Mouse (Mus musculus) cerebellum, postnatal 36 days (tissue): ENCODE results near the gene Mast3.

ENCODE experiments used
- DNase-seq, 2 experiments: peaks; one replicate each; pipeline ENCODE4 v3.0.0; 2021 to 2022; ENCODE audit warnings: mixed read lengths in 2 of 2

The Mast3 gene

GRCm38 (mm10) chr8:70775851-70776495 lies 28.9 kb downstream of the Mast3 start:
- no peak for DNase-seq

DNA sequence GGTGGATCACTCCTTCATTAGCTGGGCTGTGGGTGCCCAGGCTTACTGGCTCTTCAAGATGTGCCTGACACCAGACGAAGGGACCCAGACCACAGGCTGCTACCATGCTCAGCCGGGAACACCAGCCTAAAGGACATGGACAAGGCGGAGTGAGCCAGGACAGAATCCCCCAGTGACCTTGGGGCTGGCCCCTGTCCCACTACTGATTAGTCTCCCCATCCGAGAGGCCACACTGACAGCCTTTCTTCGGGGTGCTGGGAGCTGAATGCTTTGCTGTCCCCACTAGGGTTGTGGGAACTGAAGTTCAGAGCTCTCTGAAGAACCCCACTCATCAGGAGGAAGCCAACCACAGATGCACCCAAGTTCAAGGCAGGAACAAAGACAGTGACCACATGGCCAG lies 29.6 kb downstream of the Mast3 start:
- DNase-seq = peak in 1 of 2 experiments; percentile 33

DNA sequence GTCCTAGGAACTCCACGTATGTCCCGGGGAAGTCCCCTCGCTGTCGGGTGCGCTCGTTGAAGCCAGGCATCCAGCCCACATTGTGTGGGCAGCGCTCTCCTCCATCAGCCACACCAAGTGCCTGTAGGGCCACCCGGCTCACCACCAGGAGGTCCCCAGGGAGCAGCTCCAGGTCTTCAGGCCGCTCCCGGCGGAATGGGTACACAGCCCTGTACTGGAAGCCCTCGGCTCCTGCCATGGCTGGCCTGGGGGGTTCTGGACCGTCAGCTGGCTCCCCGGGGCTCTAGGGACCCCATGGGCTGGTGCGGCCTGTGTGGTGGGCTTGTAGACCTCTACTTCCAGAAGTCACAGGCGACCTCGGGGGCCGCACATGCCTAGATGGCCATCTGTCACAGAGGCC lies 30.1 kb downstream of the Mast3 start:
- peak in 1 of 2 experiments; percentile 34 for DNase-seq

GRCm38 (mm10) chr8:70773833-70774232 lies 31.0 kb downstream of the Mast3 start:
- DNase-seq = peak; percentile 72 to 81

GRCm38 (mm10) chr8:70773410-70773809 lies 31.4 kb downstream of the Mast3 start:
- DNase-seq = peak; percentile 70 to 77

GRCm38 (mm10) chr8:70772890-70773289 lies 32.0 kb downstream of the Mast3 start:
- no peak for DNase-seq

DNA sequence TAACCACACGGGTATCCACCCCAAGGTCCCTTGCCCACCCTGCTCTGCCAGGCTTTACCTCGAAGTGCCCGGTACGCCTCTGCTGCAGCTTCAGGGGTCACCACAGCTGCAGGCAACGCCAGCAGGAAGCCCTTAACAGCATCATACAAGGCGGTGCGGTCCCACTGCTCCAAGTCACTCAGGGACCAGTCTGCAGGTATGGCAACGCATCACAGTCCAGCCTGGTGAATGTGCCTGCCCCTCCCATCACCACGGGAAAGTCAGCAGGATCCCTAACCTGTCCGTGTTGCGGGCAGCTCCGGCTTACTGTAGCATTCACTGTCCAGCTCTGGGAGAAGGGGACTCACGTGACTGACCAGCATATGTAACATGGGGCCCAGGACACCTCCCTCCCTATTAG lies 32.8 kb downstream of the Mast3 start:
- no peak for DNase-seq

DNA sequence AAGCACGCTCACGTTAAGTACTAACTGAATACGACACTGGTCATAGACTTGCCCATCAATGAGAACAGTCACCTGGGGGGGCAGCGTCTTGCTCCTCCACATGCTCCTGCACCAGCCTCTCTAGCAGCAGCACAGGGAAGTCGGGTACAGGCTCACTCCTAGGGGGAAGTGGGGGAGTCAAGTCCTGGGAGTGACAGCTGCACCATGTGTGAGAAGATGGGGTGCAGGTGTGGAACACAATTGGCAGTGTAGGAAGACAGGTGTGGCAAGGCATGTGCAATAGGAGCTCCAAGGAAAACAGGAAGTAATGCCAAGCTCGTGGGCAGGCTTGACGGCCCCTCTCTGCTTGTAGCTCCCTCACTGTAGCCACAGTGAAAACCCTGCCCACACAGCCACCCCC lies 33.6 kb downstream of the Mast3 start:
- DNase-seq = no peak

GRCm38 (mm10) chr8:70770748-70771147 lies 34.1 kb downstream of the Mast3 start:
- no peak for DNase-seq

- no peak for DNase-seq
These were observed 35.0 kb downstream of the Mast3 start for GRCm38 (mm10) chr8:70769858-70770257.

DNA sequence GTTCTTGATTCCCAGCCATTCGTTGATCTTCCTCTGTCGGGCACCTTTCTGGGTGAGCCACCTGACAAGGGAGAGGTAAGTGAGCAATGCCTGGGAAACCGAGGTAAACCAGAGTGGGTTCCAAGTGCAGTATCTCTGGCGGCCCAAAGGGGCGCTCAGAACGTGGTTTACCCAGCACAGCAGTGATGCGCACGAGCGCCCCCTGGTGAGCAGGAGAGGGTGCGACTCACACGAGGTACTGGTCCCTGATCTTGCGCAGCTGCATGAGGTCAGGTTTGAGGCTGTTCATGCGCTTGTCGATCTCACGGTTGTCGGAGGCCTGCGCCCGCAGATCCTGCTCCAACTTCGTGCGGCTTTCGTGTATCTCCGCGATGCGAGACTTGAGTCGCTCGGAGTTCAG lies 35.5 kb downstream of the Mast3 start:
- DNase-seq = peak; percentile 95 to 98

DNA sequence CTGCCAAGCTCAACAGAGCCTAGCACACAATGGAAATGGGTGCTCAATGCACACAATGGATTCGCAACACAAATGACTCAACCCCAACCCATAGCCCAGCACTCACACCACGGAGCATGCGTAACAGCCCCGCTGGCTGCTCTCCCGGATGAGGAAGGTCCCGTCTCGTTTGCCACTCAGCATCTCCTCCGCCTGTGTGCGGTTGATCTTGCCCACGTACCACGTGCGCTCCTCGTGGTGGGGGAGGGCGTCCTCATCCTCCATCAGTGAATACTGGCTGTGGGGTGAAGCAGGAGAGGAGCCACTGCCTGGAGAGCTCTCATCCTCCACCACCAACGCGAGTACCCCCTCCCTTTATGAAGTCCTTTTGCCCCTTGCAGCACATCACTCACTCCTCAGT lies 35.9 kb downstream of the Mast3 start:
- peak in 1 of 2 experiments; percentile 26 for DNase-seq

GRCm38 (mm10) chr8:70768231-70768776 lies 36.5 kb downstream of the Mast3 start:
- DNase-seq = peak in 1 of 2 experiments; percentile 28

DNA sequence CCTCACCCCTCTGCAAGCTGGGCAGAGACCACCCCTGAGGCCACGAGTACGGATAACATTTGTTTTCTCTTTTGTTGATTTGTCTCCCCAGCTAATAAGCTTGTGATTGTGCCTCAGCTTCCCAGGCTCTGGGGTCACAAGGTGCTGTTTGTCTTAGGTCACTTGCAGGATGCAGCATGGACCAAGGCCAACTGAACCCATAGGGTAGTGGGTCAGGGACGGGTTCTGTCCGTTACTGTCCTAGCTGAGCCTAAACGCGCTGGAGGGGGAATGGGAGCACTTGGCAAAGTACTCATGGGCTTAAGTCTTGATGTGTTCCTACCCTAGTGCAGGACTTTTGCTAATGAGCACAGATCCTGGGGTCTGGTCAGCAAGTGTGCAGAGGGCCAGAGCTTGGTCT lies 37.4 kb downstream of the Mast3 start:
- no peak for DNase-seq

- DNase-seq = peak in 1 of 2 experiments; percentile 62
These were observed 38.0 kb downstream of the Mast3 start for GRCm38 (mm10) chr8:70766571-70767440.

DNA sequence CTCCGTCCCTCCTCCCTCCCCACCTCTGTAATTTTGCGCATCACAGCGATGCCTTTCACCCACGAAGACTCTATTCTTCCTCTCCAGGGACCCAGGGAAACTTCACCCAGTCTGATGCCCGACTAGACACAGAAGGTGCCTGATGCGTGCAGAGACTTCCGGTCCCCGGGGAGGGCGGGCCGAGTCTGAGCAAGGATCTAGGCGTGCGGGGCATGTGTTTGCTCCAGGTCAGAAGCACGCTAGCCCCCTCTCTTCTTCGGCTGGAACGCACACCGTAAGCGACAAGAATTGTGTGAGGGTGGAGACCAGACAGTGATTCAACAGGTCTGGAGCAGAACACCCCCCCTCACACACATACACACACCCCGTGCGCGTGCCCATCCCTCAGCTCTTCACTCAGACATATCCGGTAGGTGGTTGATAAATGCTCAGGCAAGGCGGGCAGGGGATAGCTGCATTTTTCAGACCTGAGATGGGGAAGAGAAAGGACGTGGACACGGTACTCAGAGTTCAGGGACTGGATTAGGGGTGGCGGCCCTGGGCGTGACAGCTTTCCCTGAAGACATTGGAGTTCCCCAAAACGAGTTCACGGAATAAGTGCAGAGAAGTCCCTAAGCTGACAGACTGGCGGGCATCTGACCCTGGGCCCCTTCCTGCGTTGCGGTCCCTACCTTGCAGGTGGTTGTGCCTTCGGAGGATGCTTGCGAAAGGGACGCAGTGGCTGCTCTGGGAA lies 38.9 kb downstream of the Mast3 start:
- DNase-seq = no peak

DNA sequence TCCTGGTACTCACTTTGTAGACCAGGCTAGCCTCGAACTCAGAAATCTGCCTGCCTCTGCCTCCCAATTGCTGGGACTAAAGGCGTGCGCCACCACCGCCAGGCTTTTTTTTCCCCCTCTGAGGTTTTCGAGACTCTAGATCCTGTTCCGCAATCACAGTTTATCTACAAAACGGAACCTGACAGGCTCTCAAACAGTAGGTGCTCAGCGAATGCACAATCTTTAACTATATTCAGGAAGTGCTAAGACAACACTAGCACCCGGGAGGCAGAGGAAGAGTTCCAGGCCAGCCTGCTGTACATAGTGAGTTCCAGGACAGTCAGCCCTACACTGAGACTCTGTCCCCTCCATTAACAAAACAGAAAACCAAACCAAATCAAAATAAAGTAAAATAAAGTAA lies 39.5 kb downstream of the Mast3 start:
- no peak for DNase-seq

DNA sequence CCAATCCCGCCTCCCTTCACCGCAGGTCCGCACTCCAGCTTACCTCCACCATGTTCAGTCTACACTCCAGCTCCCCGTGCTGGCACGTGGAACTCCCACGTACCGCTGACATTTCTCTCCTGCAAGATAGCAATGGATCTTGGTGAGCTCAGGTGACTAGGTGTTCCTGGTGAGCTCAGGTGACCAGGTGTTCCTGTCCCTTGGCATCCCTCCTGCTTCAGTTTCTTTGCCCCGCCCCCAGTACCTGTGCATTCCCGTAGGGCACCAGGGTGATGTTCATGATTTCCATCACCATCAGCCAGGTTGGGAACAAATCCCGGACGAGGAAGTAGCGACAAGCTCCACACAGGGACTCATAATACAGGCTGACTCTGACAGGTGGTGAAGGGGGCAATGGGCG lies 40.2 kb downstream of the Mast3 start:
- no peak for DNase-seq

- no peak for DNase-seq
These were observed 40.8 kb downstream of the Mast3 start for GRCm38 (mm10) chr8:70764026-70764425.

- DNase-seq = peak; percentile 73 to 74
These were observed 41.5 kb downstream of the Mast3 start for GRCm38 (mm10) chr8:70763354-70763753.

- DNase-seq = no peak
These were observed 42.7 kb downstream of the Mast3 start for GRCm38 (mm10) chr8:70762118-70762517.

DNA sequence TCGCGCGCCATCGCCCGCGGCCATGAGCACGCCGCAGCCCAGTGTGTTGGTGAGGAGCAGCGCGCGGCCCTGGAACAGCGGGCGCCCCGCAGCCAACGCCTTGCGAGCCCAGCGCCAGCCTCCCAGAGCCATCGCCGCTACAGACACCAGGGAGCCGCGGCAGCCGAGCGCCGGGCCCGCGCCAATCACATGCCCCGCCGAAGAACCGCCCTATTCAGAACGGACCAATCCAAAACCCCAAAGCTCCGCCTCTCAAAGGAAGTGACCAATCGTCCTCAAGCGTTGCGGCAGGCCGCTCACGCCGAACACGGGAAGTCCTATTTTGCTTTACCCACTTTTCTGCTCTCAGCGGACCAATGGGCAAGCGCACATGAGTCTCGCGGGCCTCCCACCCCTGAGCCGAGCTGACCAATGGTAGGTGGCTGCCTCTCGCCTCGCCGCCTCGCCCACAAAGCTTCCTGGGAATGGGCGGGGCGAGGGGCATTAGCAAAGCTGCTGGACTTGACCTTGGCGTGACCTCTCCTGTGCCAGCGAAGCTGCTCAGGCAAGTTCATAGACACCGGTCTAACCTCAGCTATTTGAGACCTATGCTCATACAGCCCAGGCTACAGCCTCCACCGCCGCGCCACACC lies 44.0 kb downstream of the Mast3 start, which contains the start of gene Mpv17l2:
Gene Mpv17l2 (minus strand): TSS at position 172 of the 632 bp plus-strand sequence.
- DNase-seq = peak; percentile 94 to 95

GRCm38 (mm10) chr8:70760350-70760749 lies 44.5 kb downstream of the Mast3 start:
- DNase-seq = no peak
